Mouse (Mus musculus): ENCODE data around the gene Zswim1. TPM values are rescaled to one million over a fixed set of nuclear protein-coding genes. Genes with fewer than 3 reads are reported as not detected.
A peak's percentile ranks its signal among the peaks of the same experiment; 100 is the strongest.

Gene Zswim1
- polyA plus RNA-seq, 1 experiment from 2014 or later = 26.8 TPM

GRCm38 (mm10) chr2:164781876-164782275 is 40.6 kb upstream of the Zswim1 start:
- no peaks in the 10 kb centered on the region for H3K9me3 ChIP-seq (ENCODE audit: control insufficient read depth, low read length)
- no peak for ATAC-seq
- no peak overlapping the region for H3K4me2 ChIP-seq (ENCODE audit: low read length)
- peaks cover 15% of the 10 kb centered on the region for H3K4me1 ChIP-seq (replicated peaks; ENCODE audit: control insufficient read depth, insufficient read depth, low read length)
- H3K27ac ChIP-seq (ENCODE audit: low read length) = no peak overlapping the region
- no peaks in the 10 kb centered on the region for H3K36me3 ChIP-seq (ENCODE audit: control insufficient read depth, insufficient read depth)
- WGBS = 74% methylated on average over 4 of the region's 4 CpGs
- no peak overlapping the region for H3K4me3 ChIP-seq (replicated peaks; ENCODE audit: low read length)
- H3K9ac ChIP-seq (replicated peaks; ENCODE audit: low read depth, low read length) = no peak overlapping the region
- H3K27me3 ChIP-seq (replicated peaks; ENCODE audit: control insufficient read depth, insufficient read depth, low read length) = no peaks in the 10 kb centered on the region

- Histone ChIP-seq H3K36me3 (ENCODE audit: control insufficient read depth, insufficient read depth) (no peaks in the 10 kb centered on the region), H3K4me2 (ENCODE audit: low read length) (no peak overlapping the region), H3K27ac (ENCODE audit: low read length) (no peak overlapping the region), H3K9me3 (ENCODE audit: control insufficient read depth, low read length) (no peaks in the 10 kb centered on the region), H3K9ac (replicated peaks; ENCODE audit: low read depth, low read length) (no peak overlapping the region), H3K4me3 (replicated peaks; ENCODE audit: low read length) (no peak overlapping the region), H3K27me3 (replicated peaks; ENCODE audit: control insufficient read depth, insufficient read depth, low read length) (no peaks in the 10 kb centered on the region), H3K4me1 (replicated peaks; ENCODE audit: control insufficient read depth, insufficient read depth, low read length) (peaks cover 17% of the 10 kb centered on the region)
- 78% methylated on average over 7 of the region's 7 CpGs for WGBS
- ATAC-seq = no peak
Measured at GRCm38 (mm10) chr2:164783926-164784581, 38.4 kb upstream of the Zswim1 start.

- no peak overlapping the region for H3K27ac ChIP-seq (ENCODE audit: low read length)
- peaks cover 17% of the 10 kb centered on the region for H3K4me1 ChIP-seq (replicated peaks; ENCODE audit: control insufficient read depth, insufficient read depth, low read length)
- H3K9me3 ChIP-seq (ENCODE audit: control insufficient read depth, low read length) = no peaks in the 10 kb centered on the region
- peak overlapping the region; percentile 78 for H3K4me3 ChIP-seq (replicated peaks; ENCODE audit: low read length)
- H3K9ac ChIP-seq (replicated peaks; ENCODE audit: low read depth, low read length) = peak overlapping the region; percentile 85
- H3K4me2 ChIP-seq (ENCODE audit: low read length) = peak overlapping the region; percentile 89
- ATAC-seq = no peak
- H3K36me3 ChIP-seq (ENCODE audit: control insufficient read depth, insufficient read depth) = no peaks in the 10 kb centered on the region
- H3K27me3 ChIP-seq (replicated peaks; ENCODE audit: control insufficient read depth, insufficient read depth, low read length) = no peaks in the 10 kb centered on the region
- WGBS = 13% methylated on average over 7 of the region's 7 CpGs
Measured at GRCm38 (mm10) chr2:164784869-164785420, 37.5 kb upstream of the Zswim1 start.

GRCm38 (mm10) chr2:164785481-164786387 is 36.8 kb upstream of the Zswim1 start, which contains the start of gene Snx21:
TSS of gene Snx21 (plus strand) at chr2:164785823.
- peak within 1 kb of the TSS; percentile 85 for H3K9ac ChIP-seq (replicated peaks; ENCODE audit: low read depth, low read length)
- peak; percentile 90 for ATAC-seq
- WGBS = under 1% methylated on average over 82 of the region's 89 CpGs

GRCm38 (mm10) chr2:164786388-164786885 is 36.0 kb upstream of the Zswim1 start:
- H3K9me3 ChIP-seq (ENCODE audit: control insufficient read depth, low read length) = no peaks in the 10 kb centered on the region
- H3K4me1 ChIP-seq (replicated peaks; ENCODE audit: control insufficient read depth, insufficient read depth, low read length) = peaks cover 17% of the 10 kb centered on the region
- no peak for ATAC-seq
- H3K27ac ChIP-seq (ENCODE audit: low read length) = no peak overlapping the region
- H3K9ac ChIP-seq (replicated peaks; ENCODE audit: low read depth, low read length) = peak overlapping the region; percentile 85
- 10% methylated on average over 15 of the region's 15 CpGs for WGBS
- peak overlapping the region; percentile 89 for H3K4me2 ChIP-seq (ENCODE audit: low read length)
- no peaks in the 10 kb centered on the region for H3K36me3 ChIP-seq (ENCODE audit: control insufficient read depth, insufficient read depth)
- H3K4me3 ChIP-seq (replicated peaks; ENCODE audit: low read length) = peak overlapping the region; percentile 78
- no peaks in the 10 kb centered on the region for H3K27me3 ChIP-seq (replicated peaks; ENCODE audit: control insufficient read depth, insufficient read depth, low read length)

More at GRCm38 (mm10) chr2:164785481-164786387, 36.8 kb upstream of the Zswim1 start, which contains the start of gene Snx21:
- Histone ChIP-seq H3K4me2 (ENCODE audit: low read length) (peak within 1 kb of the TSS; percentile 89), H3K4me1 (replicated peaks; ENCODE audit: control insufficient read depth, insufficient read depth, low read length) (peaks cover 17% of the 10 kb centered on the region), H3K27ac (ENCODE audit: low read length) (peak within 1 kb of the TSS; percentile 44), H3K9me3 (ENCODE audit: control insufficient read depth, low read length) (no peaks in the 10 kb centered on the region), H3K36me3 (ENCODE audit: control insufficient read depth, insufficient read depth) (no peaks in the 10 kb centered on the region), H3K27me3 (replicated peaks; ENCODE audit: control insufficient read depth, insufficient read depth, low read length) (no peaks in the 10 kb centered on the region), H3K4me3 (replicated peaks; ENCODE audit: low read length) (peak within 1 kb of the TSS; percentile 78)

GRCm38 (mm10) chr2:164787032-164787431 is 35.5 kb upstream of the Zswim1 start:
- 78% methylated on average over 3 of the region's 3 CpGs for WGBS
- ATAC-seq = no peak
- Histone ChIP-seq H3K4me1 (replicated peaks; ENCODE audit: control insufficient read depth, insufficient read depth, low read length) (peaks cover 17% of the 10 kb centered on the region), H3K27me3 (replicated peaks; ENCODE audit: control insufficient read depth, insufficient read depth, low read length) (no peaks in the 10 kb centered on the region), H3K4me2 (ENCODE audit: low read length) (peak overlapping the region; percentile 89), H3K9me3 (ENCODE audit: control insufficient read depth, low read length) (no peaks in the 10 kb centered on the region), H3K27ac (ENCODE audit: low read length) (no peak overlapping the region), H3K4me3 (replicated peaks; ENCODE audit: low read length) (no peak overlapping the region), H3K36me3 (ENCODE audit: control insufficient read depth, insufficient read depth) (0 out of 2 replicates have a peak, but pooled peaks cover 2% of the 10 kb centered on the region), H3K9ac (replicated peaks; ENCODE audit: low read depth, low read length) (no peak overlapping the region)

GRCm38 (mm10) chr2:164787779-164788178 is 34.7 kb upstream of the Zswim1 start:
- ATAC-seq = no peak
- Histone ChIP-seq H3K4me3 (replicated peaks; ENCODE audit: low read length) (no peak overlapping the region), H3K9ac (replicated peaks; ENCODE audit: low read depth, low read length) (no peak overlapping the region), H3K27me3 (replicated peaks; ENCODE audit: control insufficient read depth, insufficient read depth, low read length) (no peaks in the 10 kb centered on the region), H3K27ac (ENCODE audit: low read length) (no peak overlapping the region), H3K4me2 (ENCODE audit: low read length) (no peak overlapping the region), H3K4me1 (replicated peaks; ENCODE audit: control insufficient read depth, insufficient read depth, low read length) (peaks cover 17% of the 10 kb centered on the region), H3K36me3 (ENCODE audit: control insufficient read depth, insufficient read depth) (0 out of 2 replicates have a peak, but pooled peaks cover 7% of the 10 kb centered on the region), H3K9me3 (ENCODE audit: control insufficient read depth, low read length) (no peaks in the 10 kb centered on the region)
- 91% methylated on average over 10 of the region's 10 CpGs for WGBS

GRCm38 (mm10) chr2:164788411-164788810 is 34.1 kb upstream of the Zswim1 start:
- WGBS = 74% methylated on average over 4 of the region's 4 CpGs
- no peak overlapping the region for H3K4me3 ChIP-seq (replicated peaks; ENCODE audit: low read length)
- H3K4me2 ChIP-seq (ENCODE audit: low read length) = no peak overlapping the region
- H3K9me3 ChIP-seq (ENCODE audit: control insufficient read depth, low read length) = no peaks in the 10 kb centered on the region
- H3K9ac ChIP-seq (replicated peaks; ENCODE audit: low read depth, low read length) = no peak overlapping the region
- no peaks in the 10 kb centered on the region for H3K27me3 ChIP-seq (replicated peaks; ENCODE audit: control insufficient read depth, insufficient read depth, low read length)
- no peak for ATAC-seq
- H3K36me3 ChIP-seq (ENCODE audit: control insufficient read depth, insufficient read depth) = 0 out of 2 replicates have a peak, but pooled peaks cover 7% of the 10 kb centered on the region
- no peak overlapping the region for H3K27ac ChIP-seq (ENCODE audit: low read length)
- peaks cover 17% of the 10 kb centered on the region for H3K4me1 ChIP-seq (replicated peaks; ENCODE audit: control insufficient read depth, insufficient read depth, low read length)

GRCm38 (mm10) chr2:164790451-164790850 is 32.0 kb upstream of the Zswim1 start:
- ATAC-seq = no peak

More at GRCm38 (mm10) chr2:164790451-164790850, 32.0 kb upstream of the Zswim1 start:
- Histone ChIP-seq H3K4me1 (replicated peaks; ENCODE audit: control insufficient read depth, insufficient read depth, low read length) (peaks cover 11% of the 10 kb centered on the region), H3K36me3 (ENCODE audit: control insufficient read depth, insufficient read depth) (peaks cover 12% of the 10 kb centered on the region), H3K27me3 (replicated peaks; ENCODE audit: control insufficient read depth, insufficient read depth, low read length) (no peaks in the 10 kb centered on the region), H3K4me3 (replicated peaks; ENCODE audit: low read length) (no peak overlapping the region), H3K9me3 (ENCODE audit: control insufficient read depth, low read length) (no peaks in the 10 kb centered on the region), H3K27ac (ENCODE audit: low read length) (no peak overlapping the region), H3K4me2 (ENCODE audit: low read length) (no peak overlapping the region), H3K9ac (replicated peaks; ENCODE audit: low read depth, low read length) (no peak overlapping the region)
- WGBS = 85% methylated on average over 4 of the region's 4 CpGs
